Comparison of ENCODE assay signal across 7 mouse cellular contexts in the genomic region with DNA sequence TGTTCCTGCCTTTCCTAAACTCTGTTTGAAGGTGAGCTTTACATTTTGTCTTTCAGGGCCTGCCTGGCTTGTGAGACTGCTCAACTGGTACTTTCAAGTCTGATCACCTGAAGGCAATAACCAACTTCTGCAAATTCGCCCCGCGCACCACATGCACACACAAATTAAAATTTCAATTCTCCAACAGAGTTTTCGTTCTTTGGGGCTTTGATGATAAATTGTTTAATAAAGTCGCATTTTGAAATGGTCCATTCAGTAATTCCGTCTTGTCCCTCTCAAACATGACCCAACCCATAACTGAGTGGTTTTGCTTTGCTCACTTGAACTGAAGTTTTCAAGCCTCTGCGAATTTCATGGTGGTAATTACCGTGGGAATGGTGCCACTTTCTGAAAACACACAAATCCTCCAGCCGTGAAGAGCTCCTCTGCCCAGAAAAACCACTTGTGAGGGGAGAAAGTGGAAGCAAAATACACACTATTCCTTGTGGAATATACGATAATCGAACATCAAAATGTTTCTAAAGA. TPM values are rescaled to one million over a fixed set of nuclear protein-coding genes. Genes with fewer than 3 reads are reported as not detected.
A peak's percentile ranks its signal among the peaks of the same experiment; 100 is the strongest.
DNase-seq lines count a peak whose midpoint lies in the region; ATAC-seq and TF ChIP-seq lines count a peak whose summit lies in the region.

No protein-coding gene starts in this region.

- no peaks in the 10 kb centered on the region for H3K36me3 ChIP-seq in testis, adult 2 months (ENCODE audit: control insufficient read depth, insufficient read depth, low read length)
- no peaks in the 10 kb centered on the region; the same call in 1 of the 2 replicates for H3K36me3 ChIP-seq in forebrain, embryonic 12.5 days (replicated peaks)
- H3K36me3 ChIP-seq in liver, embryonic 14.5 days (replicated peaks; ENCODE audit: control insufficient read depth, insufficient read depth, low read depth), result no peaks in the 10 kb centered on the region
- peaks cover 3% of the 10 kb centered on the region for H3K36me3 ChIP-seq in stomach, embryonic 14.5 days (ENCODE audit: control insufficient read depth, insufficient read depth, low read length)

- peak overlapping the region; percentile 65 for H3K4me2 ChIP-seq in forebrain, embryonic 12.5 days
- H3K4me2 ChIP-seq in liver, embryonic 14.5 days (ENCODE audit: low read depth), result peak overlapping the region; percentile 99
- H3K4me2 ChIP-seq in stomach, embryonic 14.5 days (replicated peaks; ENCODE audit: low read depth, low read length), result peak overlapping the region; percentile 64

- H3K4me1 ChIP-seq in testis, adult 2 months (ENCODE audit: control insufficient read depth, insufficient read depth, low read length), result peaks cover 14% of the 10 kb centered on the region
- H3K4me1 ChIP-seq in forebrain, embryonic 12.5 days, result peaks cover 25% of the 10 kb centered on the region
- H3K4me1 ChIP-seq in liver, embryonic 14.5 days (replicated peaks; ENCODE audit: control insufficient read depth in 2 of 2, insufficient read depth in 2 of 2, low read length in 1 of 2), result peaks cover 5 to 14% of the 10 kb centered on the region in 2 experiments; a peak in 3 of 4 replicates
- H3K4me1 ChIP-seq in stomach, embryonic 14.5 days (ENCODE audit: control insufficient read depth, insufficient read depth, low read length), result peaks cover 12% of the 10 kb centered on the region; the same call in 1 of the 2 replicates

- H3K9ac ChIP-seq in forebrain, embryonic 12.5 days, result peak overlapping the region; percentile 98
- peak overlapping the region; percentile 71 for H3K9ac ChIP-seq in liver, embryonic 14.5 days (replicated peaks)
- peak overlapping the region; percentile 55 for H3K9ac ChIP-seq in stomach, embryonic 14.5 days (replicated peaks; ENCODE audit: low read depth, low read length)

- no peak for TF ChIP-seq CTCF in testis, adult 2 months (IDR thresholded peaks at IDR 0.05; ENCODE audit: control insufficient read depth, insufficient read depth, insufficient replicate concordance, low read depth, low read length)
- TF ChIP-seq CTCF in liver, embryonic 14.5 days (IDR thresholded peaks at IDR 0.05; ENCODE audit: low read depth), result no peak

- peak overlapping the region; percentile 87 for H3K4me3 ChIP-seq in testis, adult 2 months (ENCODE audit: control insufficient read depth, low read depth, low read length)
- H3K4me3 ChIP-seq in forebrain, embryonic 12.5 days (replicated peaks), result peak overlapping the region; percentile 96
- H3K4me3 ChIP-seq in liver, embryonic 14.5 days (ENCODE audit: insufficient read depth in 1 of 2, low read depth in 2 of 2, low read length in 2 of 2), result peak overlapping the region; percentile 87 to 88
- peak overlapping the region; percentile 88 for H3K4me3 ChIP-seq in stomach, embryonic 14.5 days (ENCODE audit: low read depth, low read length)

- WGBS in forebrain, embryonic 12.5 days, result 35% methylated on average over 11 of the region's 11 CpGs
- 41% methylated on average over 11 of the region's 11 CpGs for WGBS in liver, embryonic 14.5 days (ENCODE audit: insufficient replicate concordance)
- 31% methylated on average over 11 of the region's 11 CpGs for WGBS in stomach, embryonic 14.5 days

- ATAC-seq in forebrain, embryonic 12.5 days (ENCODE audit: low FRiP score), result no peak
- ATAC-seq in liver, embryonic 14.5 days (ENCODE audit: insufficient read depth), result no peak
- no peak for ATAC-seq in stomach, embryonic 14.5 days (ENCODE audit: insufficient number of reproducible peaks, insufficient read depth, low FRiP score, low read depth)

- peak overlapping the region; percentile 67 for H3K27ac ChIP-seq in testis, adult 2 months (ENCODE audit: control insufficient read depth, insufficient read depth, low read depth, low read length)
- H3K27ac ChIP-seq in forebrain, embryonic 12.5 days, result peak overlapping the region; percentile 93
- peak overlapping the region; percentile 24; the same call in 1 of the 2 replicates for H3K27ac ChIP-seq in liver, embryonic 14.5 days
- peak overlapping the region; percentile 82 for H3K27ac ChIP-seq in stomach, embryonic 14.5 days (ENCODE audit: low read length)

- no peak for DNase-seq in testis, postnatal 10 days (ENCODE audit: low spot score)
- no peak for DNase-seq in liver, embryonic 14.5 days (ENCODE audit: low read depth in 3 of 3, low spot score in 3 of 3)
- DNase-seq in gastrocnemius, adult 18-20 months (ENCODE audit: low spot score), result no peak
- DNase-seq in layer of hippocampus, adult 9-10 months (ENCODE audit: low spot score), result no peak

- TF ChIP-seq POLR2A in testis, adult 2 months (IDR thresholded peaks at IDR 0.05; ENCODE audit: control insufficient read depth, low read depth, low read length), result no peak

- no peak for TF ChIP-seq EP300 in liver, embryonic 14.5 days (IDR thresholded peaks at IDR 0.05; ENCODE audit: low read depth)

- H3K27me3 ChIP-seq in testis, adult 2 months (ENCODE audit: control insufficient read depth, insufficient read depth, low read length), result no peaks in the 10 kb centered on the region
- H3K27me3 ChIP-seq in forebrain, embryonic 12.5 days, result no peaks in the 10 kb centered on the region
- no peaks in the 10 kb centered on the region for H3K27me3 ChIP-seq in liver, embryonic 14.5 days (ENCODE audit: control insufficient read depth, insufficient read depth, low read length)
- no peaks in the 10 kb centered on the region for H3K27me3 ChIP-seq in stomach, embryonic 14.5 days (ENCODE audit: control insufficient read depth, insufficient read depth, low read length)

- H3K9me3 ChIP-seq in forebrain, embryonic 12.5 days, result no peaks in the 10 kb centered on the region
- no peaks in the 10 kb centered on the region for H3K9me3 ChIP-seq in liver, embryonic 14.5 days (ENCODE audit: control insufficient read depth, low read length)
- H3K9me3 ChIP-seq in stomach, embryonic 14.5 days (ENCODE audit: control insufficient read depth, low read depth, low read length), result no peaks in the 10 kb centered on the region

RNA-seq across cellular contexts. Expression of a gene that starts 0.7 kb away (rescaled TPM):
- 1.9 and 3.3 TPM in 2 replicates for polyA plus RNA-seq in testis, adult 2 months (2012; rRNA removed)
- 223 and 235 TPM in 2 replicates for polyA plus RNA-seq in forebrain, embryonic 12.5 days (2016; fragmentation: Nextera tagmentation; extraction: Ambion mirVana)
- polyA plus RNA-seq in liver, embryonic 14.5 days (2012; rRNA removed), result 5.1 and 7.5 TPM in 2 replicates
- polyA plus RNA-seq in liver, embryonic 14.5 days (2014; fragmentation: Nextera tagmentation; extraction: Ambion mirVana), result 15.1 and 16.6 TPM in 2 replicates
- 118 and 129 TPM in 2 replicates for polyA plus RNA-seq in stomach, embryonic 14.5 days (2014; fragmentation: Nextera tagmentation; extraction: Ambion mirVana)
- under 1 TPM; 0.62 to 0.91 TPM for total RNA-seq in gastrocnemius, adult 18-20 months (2021)

RNA-seq across cellular contexts. Expression of a gene that starts 50.9 kb away (rescaled TPM):
- 11.6 and 16.8 TPM in 2 replicates for polyA plus RNA-seq in testis, adult 2 months (2012; rRNA removed)
- 20.7 and 22.4 TPM in 2 replicates for polyA plus RNA-seq in forebrain, embryonic 12.5 days (2016; fragmentation: Nextera tagmentation; extraction: Ambion mirVana)
- polyA plus RNA-seq in liver, embryonic 14.5 days (2012; rRNA removed), result 6.4 and 8.0 TPM in 2 replicates
- polyA plus RNA-seq in liver, embryonic 14.5 days (2014; fragmentation: Nextera tagmentation; extraction: Ambion mirVana), result 3.1 and 4.5 TPM in 2 replicates
- polyA plus RNA-seq in stomach, embryonic 14.5 days (2014; fragmentation: Nextera tagmentation; extraction: Ambion mirVana), result 13.9 and 14.7 TPM in 2 replicates
- 1 to 10 TPM; 2.5 to 3.2 TPM for total RNA-seq in gastrocnemius, adult 18-20 months (2021)

Comparison
In these comparisons a context has a peak if more than half of its experiments do, and no peak if none do; other contexts are left out.
1. H3K27ac ChIP-seq: peak in every context shown above with its lines; median percentile 93 in forebrain, embryonic 12.5 days; 82 in stomach, embryonic 14.5 days; 67 in testis, adult 2 months; 24 in liver, embryonic 14.5 days.